Mouse (Mus musculus): Measurements from ENCODE around the gene Cdc42se2. TPM values are rescaled to one million over a fixed set of nuclear protein-coding genes. Genes with fewer than 3 reads are reported as not detected.

Cdc42se2 gene
- total and polyA plus RNA-seq, 2 experiments = 8.0 to 9.2 TPM

DNA sequence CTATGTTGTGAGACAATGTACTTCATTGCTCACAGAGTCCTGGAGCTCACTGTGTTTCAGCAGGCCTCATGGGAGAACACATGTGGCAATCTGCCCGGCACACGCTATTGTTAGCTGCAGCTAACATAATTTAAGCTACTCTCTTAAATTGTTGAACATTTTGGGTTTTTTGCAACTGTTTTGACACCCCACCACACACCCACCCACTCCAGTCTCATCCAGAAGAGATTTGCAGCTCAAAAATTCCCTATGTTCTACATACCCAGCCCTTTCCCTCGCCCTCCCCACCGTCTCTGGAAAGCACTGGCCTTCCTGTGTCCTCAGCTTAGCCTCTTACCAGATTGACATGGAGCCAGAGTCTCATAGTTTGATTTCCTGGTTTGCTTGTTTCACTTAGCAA lies 17.7 kb upstream of the Cdc42se2 start:
- Histone ChIP-seq H3K27ac (replicated peaks; ENCODE audit: insufficient read depth, low read depth, low read length) (0 out of 2 replicates have a peak overlapping the region, but pooled peaks have one; percentile 19), H3K27me3 (ENCODE audit: control insufficient read depth, insufficient read depth, low read length) (no peaks in the 10 kb centered on the region), H3K36me3 (ENCODE audit: control insufficient read depth, insufficient read depth, low read length) (no peaks in the 10 kb centered on the region), H3K4me3 (ENCODE audit: insufficient read depth, low read depth, low read length) (no peak overlapping the region), H3K79me2 (ENCODE audit: control insufficient read depth, insufficient read depth, low read length) (no peaks in the 10 kb centered on the region), H3K9ac (ENCODE audit: low read depth, low read length) (no peak overlapping the region), H3K4me1 (ENCODE audit: control insufficient read depth, insufficient read depth, low read length) (peaks cover 10% of the 10 kb centered on the region)
- WGBS = 75% methylated on average over 4 of the region's 4 CpGs
- TF ChIP-seq CTCF (IDR thresholded peaks at IDR 0.05; ENCODE audit: low read depth, low read length) (no peak), POLR2A (IDR thresholded peaks at IDR 0.05; ENCODE audit: extremely low read depth, insufficient read depth, low read length) (no peak)
- no peak for DNase-seq (ENCODE audit: extremely low read depth, low read depth, low spot score)

DNA sequence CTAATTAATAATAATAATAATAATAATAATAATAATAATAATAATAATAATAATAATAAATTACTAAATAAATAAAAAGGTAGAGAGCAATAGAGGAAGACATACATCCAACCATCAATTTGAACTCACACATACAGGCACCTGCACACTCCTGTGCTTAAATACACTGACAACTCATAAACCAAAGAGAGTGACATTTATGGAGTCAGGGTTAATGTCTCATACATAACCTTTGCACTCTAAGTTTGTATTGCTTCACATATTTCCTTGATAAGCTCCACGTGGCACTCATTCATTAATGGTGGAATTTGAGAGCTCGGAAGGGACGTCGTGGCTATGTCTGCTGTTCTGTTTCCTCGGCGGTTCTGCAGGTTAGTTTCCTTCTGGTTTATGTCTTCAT lies 15.1 kb upstream of the Cdc42se2 start:
- H3K4me3 ChIP-seq (ENCODE audit: insufficient read depth, low read depth, low read length) = no peak overlapping the region
- no peak overlapping the region for H3K27ac ChIP-seq (replicated peaks; ENCODE audit: insufficient read depth, low read depth, low read length)
- 60% methylated on average over 6 of the region's 6 CpGs for WGBS
- no peaks in the 10 kb centered on the region for H3K36me3 ChIP-seq (ENCODE audit: control insufficient read depth, insufficient read depth, low read length)
- peaks cover 10% of the 10 kb centered on the region for H3K4me1 ChIP-seq (ENCODE audit: control insufficient read depth, insufficient read depth, low read length)
- H3K79me2 ChIP-seq (ENCODE audit: control insufficient read depth, insufficient read depth, low read length) = no peaks in the 10 kb centered on the region
- no peak for DNase-seq (ENCODE audit: extremely low read depth, low read depth, low spot score)
- H3K9ac ChIP-seq (ENCODE audit: low read depth, low read length) = no peak overlapping the region
- H3K27me3 ChIP-seq (ENCODE audit: control insufficient read depth, insufficient read depth, low read length) = no peaks in the 10 kb centered on the region
- TF ChIP-seq POLR2A (IDR thresholded peaks at IDR 0.05; ENCODE audit: extremely low read depth, insufficient read depth, low read length) = no peak
- no peak for TF ChIP-seq CTCF (IDR thresholded peaks at IDR 0.05; ENCODE audit: low read depth, low read length)

DNA sequence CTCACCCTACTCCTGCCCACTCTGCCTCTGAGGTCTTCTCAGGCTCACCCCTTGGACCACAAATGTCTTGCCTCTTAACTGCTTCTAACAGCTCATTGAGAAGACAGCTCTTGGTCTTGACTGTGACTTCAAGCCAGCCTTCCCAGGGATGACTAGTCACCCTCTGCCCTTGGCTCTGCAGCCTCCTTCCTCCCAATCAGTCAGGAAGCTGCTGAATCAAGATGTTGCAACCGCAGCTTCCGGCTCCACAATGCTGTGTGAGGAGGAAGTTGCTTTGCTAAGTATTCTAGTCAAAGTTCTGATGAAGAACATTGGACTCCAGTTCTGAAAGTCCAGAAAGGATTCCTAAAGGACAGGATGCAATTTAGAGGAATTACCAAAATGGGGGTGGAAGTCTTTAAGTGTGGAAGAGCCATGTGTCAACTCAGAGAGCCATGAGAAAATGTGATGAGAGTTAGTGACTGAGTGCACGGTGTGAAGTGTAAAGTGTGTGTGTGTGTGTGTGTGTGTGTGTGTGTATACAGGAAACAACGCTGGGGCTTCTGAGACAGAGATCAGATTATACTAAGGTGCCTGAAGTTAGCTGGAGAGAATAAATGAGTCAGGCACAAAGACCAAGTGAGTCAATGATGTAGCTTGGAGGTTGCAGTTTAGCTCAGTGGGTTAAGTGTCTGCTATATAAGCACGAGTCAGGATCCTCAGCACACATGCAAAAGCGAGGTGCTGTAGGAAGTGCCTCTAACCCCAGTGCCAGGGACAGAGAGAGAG lies 14.5 kb upstream of the Cdc42se2 start:
- no peak overlapping the region for H3K4me3 ChIP-seq (ENCODE audit: insufficient read depth, low read depth, low read length)
- H3K27me3 ChIP-seq (ENCODE audit: control insufficient read depth, insufficient read depth, low read length) = no peaks in the 10 kb centered on the region
- TF ChIP-seq POLR2A (IDR thresholded peaks at IDR 0.05; ENCODE audit: extremely low read depth, insufficient read depth, low read length) (no peak), CTCF (IDR thresholded peaks at IDR 0.05; ENCODE audit: low read depth, low read length) (no peak)
- H3K27ac ChIP-seq (replicated peaks; ENCODE audit: insufficient read depth, low read depth, low read length) = peak overlapping the region; percentile 48
- H3K79me2 ChIP-seq (ENCODE audit: control insufficient read depth, insufficient read depth, low read length) = no peaks in the 10 kb centered on the region
- no peak overlapping the region for H3K9ac ChIP-seq (ENCODE audit: low read depth, low read length)
- no peaks in the 10 kb centered on the region for H3K36me3 ChIP-seq (ENCODE audit: control insufficient read depth, insufficient read depth, low read length)
- 57% methylated on average over 6 of the region's 6 CpGs for WGBS
- DNase-seq (ENCODE audit: extremely low read depth, low read depth, low spot score) = peak; percentile 56
- H3K4me1 ChIP-seq (ENCODE audit: control insufficient read depth, insufficient read depth, low read length) = peaks cover 10% of the 10 kb centered on the region

GRCm38 (mm10) chr11:54796551-54796950 lies 9.1 kb upstream of the Cdc42se2 start:
- Histone ChIP-seq H3K79me2 (ENCODE audit: control insufficient read depth, insufficient read depth, low read length) (no peaks in the 10 kb centered on the region), H3K4me3 (ENCODE audit: insufficient read depth, low read depth, low read length) (no peak overlapping the region), H3K27me3 (ENCODE audit: control insufficient read depth, insufficient read depth, low read length) (no peaks in the 10 kb centered on the region), H3K4me1 (ENCODE audit: control insufficient read depth, insufficient read depth, low read length) (peaks cover 5% of the 10 kb centered on the region; the same call in 1 of the 2 replicates), H3K36me3 (ENCODE audit: control insufficient read depth, insufficient read depth, low read length) (no peaks in the 10 kb centered on the region), H3K27ac (replicated peaks; ENCODE audit: insufficient read depth, low read depth, low read length) (no peak overlapping the region), H3K9ac (ENCODE audit: low read depth, low read length) (no peak overlapping the region)
- WGBS = 78% methylated on average over 11 of the region's 11 CpGs
- no peak for TF ChIP-seq POLR2A (IDR thresholded peaks at IDR 0.05; ENCODE audit: extremely low read depth, insufficient read depth, low read length)
- no peak for TF ChIP-seq CTCF (IDR thresholded peaks at IDR 0.05; ENCODE audit: low read depth, low read length)
- no peak for DNase-seq (ENCODE audit: extremely low read depth, low read depth, low spot score)

- Histone ChIP-seq H3K79me2 (ENCODE audit: control insufficient read depth, insufficient read depth, low read length) (no peaks in the 10 kb centered on the region), H3K4me3 (ENCODE audit: insufficient read depth, low read depth, low read length) (no peak overlapping the region), H3K36me3 (ENCODE audit: control insufficient read depth, insufficient read depth, low read length) (no peaks in the 10 kb centered on the region), H3K27ac (replicated peaks; ENCODE audit: insufficient read depth, low read depth, low read length) (no peak overlapping the region), H3K9ac (ENCODE audit: low read depth, low read length) (no peak overlapping the region), H3K27me3 (ENCODE audit: control insufficient read depth, insufficient read depth, low read length) (no peaks in the 10 kb centered on the region), H3K4me1 (ENCODE audit: control insufficient read depth, insufficient read depth, low read length) (no peaks in the 10 kb centered on the region)
- 95% methylated on average over 3 of the region's 3 CpGs for WGBS
- DNase-seq (ENCODE audit: extremely low read depth, low read depth, low spot score) = no peak
- TF ChIP-seq CTCF (IDR thresholded peaks at IDR 0.05; ENCODE audit: low read depth, low read length) = no peak
- no peak for TF ChIP-seq POLR2A (IDR thresholded peaks at IDR 0.05; ENCODE audit: extremely low read depth, insufficient read depth, low read length)
Observed at GRCm38 (mm10) chr11:54794678-54795077, 7.2 kb upstream of the Cdc42se2 start.

DNA sequence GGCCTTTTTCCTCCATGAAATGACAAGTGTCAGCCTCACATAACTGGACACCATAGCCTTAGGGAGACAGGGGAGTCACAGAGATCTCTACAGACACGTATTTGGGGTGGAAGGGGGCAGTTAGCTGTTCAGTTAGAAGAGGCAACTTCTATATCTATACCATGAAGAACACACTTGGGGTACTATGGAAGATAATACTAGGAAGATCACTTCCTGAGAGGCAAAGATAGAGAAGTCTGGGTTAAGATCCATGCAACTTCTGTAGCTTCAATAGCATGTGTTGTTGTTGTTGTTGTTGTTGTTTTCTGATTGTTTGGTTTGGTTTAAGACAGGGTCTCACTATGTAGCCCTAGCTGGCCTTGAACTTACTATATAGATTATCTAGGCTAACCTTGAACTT lies 5.7 kb upstream of the Cdc42se2 start:
- no peaks in the 10 kb centered on the region for H3K79me2 ChIP-seq (ENCODE audit: control insufficient read depth, insufficient read depth, low read length)
- no peaks in the 10 kb centered on the region for H3K4me1 ChIP-seq (ENCODE audit: control insufficient read depth, insufficient read depth, low read length)
- 71% methylated on average over 1 of the region's 1 CpGs for WGBS
- no peak for TF ChIP-seq POLR2A (IDR thresholded peaks at IDR 0.05; ENCODE audit: extremely low read depth, insufficient read depth, low read length)
- TF ChIP-seq CTCF (IDR thresholded peaks at IDR 0.05; ENCODE audit: low read depth, low read length) = no peak
- H3K9ac ChIP-seq (ENCODE audit: low read depth, low read length) = no peak overlapping the region
- H3K27me3 ChIP-seq (ENCODE audit: control insufficient read depth, insufficient read depth, low read length) = no peaks in the 10 kb centered on the region
- no peak overlapping the region for H3K27ac ChIP-seq (replicated peaks; ENCODE audit: insufficient read depth, low read depth, low read length)
- no peaks in the 10 kb centered on the region for H3K36me3 ChIP-seq (ENCODE audit: control insufficient read depth, insufficient read depth, low read length)
- no peak for DNase-seq (ENCODE audit: extremely low read depth, low read depth, low spot score)
- no peak overlapping the region for H3K4me3 ChIP-seq (ENCODE audit: insufficient read depth, low read depth, low read length)
